Mouse (Mus musculus): ENCODE data around the gene Sgca.

- TF ChIP-seq CTCF (IDR thresholded peaks at IDR 0.05; ENCODE audit: low read depth) = no peak
- TF ChIP-seq EP300 (IDR thresholded peaks at IDR 0.05; ENCODE audit: low read depth) = no peak
Measured at GRCm38 (mm10) chr11:94971895-94972615, 4.1 kb downstream of the Sgca start.
